13 mouse cellular contexts compared by ENCODE assay signal in genomic region chr2:166675588-166676444, GRCm38 (mm10). TPM values are rescaled to one million over a fixed set of nuclear protein-coding genes. Genes with fewer than 3 reads are reported as not detected.
DNase-seq lines count a peak whose midpoint lies in the region; ATAC-seq lines count a peak whose summit lies in the region.
"Had no signal": no experiment of that assay in that cellular context is flagged by ENCODE, and none has a peak within 500 bp of the region (broad histone marks: within the 10 kb centered on the region; RNA-seq: fewer than 3 reads in every experiment).

No protein-coding gene starts in this region.

- H3K4me1 ChIP-seq in neural tube, embryonic 11.5 days (ENCODE audit: control insufficient read depth, insufficient read depth, low read length), result peaks cover 56% of the 10 kb centered on the region
- H3K4me1 ChIP-seq in forebrain, embryonic 13.5 days, result peaks cover 85% of the 10 kb centered on the region
- H3K4me1 ChIP-seq in intestine, embryonic 15.5 days (replicated peaks), result peaks cover 26% of the 10 kb centered on the region
- H3K4me1 ChIP-seq in stomach, embryonic 15.5 days, result peaks cover 24% of the 10 kb centered on the region
- H3K4me1 ChIP-seq in kidney, embryonic 16.5 days (ENCODE audit: insufficient read depth, low read length), result peaks cover 34% of the 10 kb centered on the region

- no peak overlapping the region for H3K4me2 ChIP-seq in neural tube, embryonic 11.5 days (ENCODE audit: low read depth)
- peak overlapping the region; percentile 30 for H3K4me2 ChIP-seq in forebrain, embryonic 13.5 days
- H3K4me2 ChIP-seq in intestine, embryonic 15.5 days (replicated peaks), result peak overlapping the region; percentile 33; the same call in 1 of the 2 replicates
- H3K4me2 ChIP-seq in stomach, embryonic 15.5 days, result peak overlapping the region; percentile 3; the same call in 1 of the 2 replicates
- no peak overlapping the region for H3K4me2 ChIP-seq in kidney, embryonic 16.5 days (replicated peaks; ENCODE audit: low read depth, low read length)
- H3K4me2 ChIP-seq: lung, embryonic 15.5 days had no signal

- WGBS in neural tube, embryonic 11.5 days, result 47% methylated on average over 14 of the region's 14 CpGs
- WGBS in forebrain, embryonic 13.5 days, result 38% methylated on average over 14 of the region's 14 CpGs
- WGBS in intestine, embryonic 15.5 days, result 45% methylated on average over 14 of the region's 14 CpGs
- 47% methylated on average over 14 of the region's 14 CpGs for WGBS in stomach, embryonic 15.5 days
- WGBS in kidney, embryonic 16.5 days, result 49% methylated on average over 14 of the region's 14 CpGs

- H3K4me3 ChIP-seq in neural tube, embryonic 11.5 days (ENCODE audit: low read depth, low read length), result no peak overlapping the region
- 0 out of 2 replicates have a peak overlapping the region, but pooled peaks have one; percentile 3 for H3K4me3 ChIP-seq in forebrain, embryonic 13.5 days
- no peak overlapping the region for H3K4me3 ChIP-seq in intestine, embryonic 15.5 days (replicated peaks)
- no peak overlapping the region for H3K4me3 ChIP-seq in stomach, embryonic 15.5 days (replicated peaks)
- no peak overlapping the region for H3K4me3 ChIP-seq in kidney, embryonic 16.5 days (ENCODE audit: low read length)
- H3K4me3 ChIP-seq: lung, embryonic 15.5 days had no signal

- H3K27me3 ChIP-seq in neural tube, embryonic 11.5 days (ENCODE audit: control insufficient read depth, insufficient read depth, low read length), result no peaks in the 10 kb centered on the region
- no peaks in the 10 kb centered on the region for H3K27me3 ChIP-seq in forebrain, embryonic 13.5 days
- no peaks in the 10 kb centered on the region for H3K27me3 ChIP-seq in intestine, embryonic 15.5 days (replicated peaks)
- no peaks in the 10 kb centered on the region for H3K27me3 ChIP-seq in stomach, embryonic 15.5 days (replicated peaks)
- H3K27me3 ChIP-seq in kidney, embryonic 16.5 days (ENCODE audit: insufficient read depth, low read length), result no peaks in the 10 kb centered on the region
- H3K27me3 ChIP-seq: lung, embryonic 15.5 days had no signal

- H3K9me3 ChIP-seq in neural tube, embryonic 11.5 days (ENCODE audit: control insufficient read depth, low read length), result no peaks in the 10 kb centered on the region
- no peaks in the 10 kb centered on the region for H3K9me3 ChIP-seq in forebrain, embryonic 13.5 days (replicated peaks)
- H3K9me3 ChIP-seq in intestine, embryonic 15.5 days, result no peaks in the 10 kb centered on the region
- H3K9me3 ChIP-seq in stomach, embryonic 15.5 days, result no peaks in the 10 kb centered on the region
- no peaks in the 10 kb centered on the region for H3K9me3 ChIP-seq in kidney, embryonic 16.5 days (ENCODE audit: low read length)
- H3K9me3 ChIP-seq: heart, embryonic 10.5 days; lung, embryonic 15.5 days had no signal

- no peaks in the 10 kb centered on the region for H3K36me3 ChIP-seq in neural tube, embryonic 11.5 days (ENCODE audit: control insufficient read depth, insufficient read depth, low read length)
- no peaks in the 10 kb centered on the region for H3K36me3 ChIP-seq in forebrain, embryonic 13.5 days (ENCODE audit: poor library complexity, severe bottlenecking)
- no peaks in the 10 kb centered on the region for H3K36me3 ChIP-seq in intestine, embryonic 15.5 days
- no peaks in the 10 kb centered on the region for H3K36me3 ChIP-seq in stomach, embryonic 15.5 days
- no peaks in the 10 kb centered on the region for H3K36me3 ChIP-seq in kidney, embryonic 16.5 days (ENCODE audit: insufficient read depth, low read length)
- H3K36me3 ChIP-seq: heart, embryonic 10.5 days; lung, embryonic 15.5 days had no signal

- no peak for ATAC-seq in neural tube, embryonic 11.5 days (ENCODE audit: insufficient read depth, low FRiP score, low TSS enrichment)
- 0 out of 2 replicates have a peak, but pooled peaks have one; percentile 10 for ATAC-seq in forebrain, embryonic 13.5 days
- peak; percentile 66 for ATAC-seq in intestine, embryonic 15.5 days
- ATAC-seq in stomach, embryonic 15.5 days (ENCODE audit: insufficient read depth, low FRiP score, low read depth), result peak; percentile 23; the same call in 1 of the 2 replicates
- no peak for ATAC-seq in kidney, embryonic 16.5 days (ENCODE audit: low FRiP score, low TSS enrichment)

- 0 out of 2 replicates have a peak overlapping the region, but pooled peaks have one; percentile 14 for H3K27ac ChIP-seq in neural tube, embryonic 11.5 days (ENCODE audit: low read depth, low read length)
- H3K27ac ChIP-seq in forebrain, embryonic 13.5 days, result peak overlapping the region; percentile 68
- H3K27ac ChIP-seq in intestine, embryonic 15.5 days, result no peak overlapping the region
- H3K27ac ChIP-seq in stomach, embryonic 15.5 days, result no peak overlapping the region
- H3K27ac ChIP-seq in kidney, embryonic 16.5 days (ENCODE audit: low read length), result no peak overlapping the region
- H3K27ac ChIP-seq: lung, embryonic 15.5 days had no signal

- H3K9ac ChIP-seq in neural tube, embryonic 11.5 days (ENCODE audit: low read length), result no peak overlapping the region
- peak overlapping the region; percentile 28; the same call in 1 of the 2 replicates for H3K9ac ChIP-seq in forebrain, embryonic 13.5 days
- no peak overlapping the region for H3K9ac ChIP-seq in intestine, embryonic 15.5 days
- H3K9ac ChIP-seq in stomach, embryonic 15.5 days, result no peak overlapping the region
- no peak overlapping the region for H3K9ac ChIP-seq in kidney, embryonic 16.5 days (replicated peaks; ENCODE audit: low read length)
- H3K9ac ChIP-seq: lung, embryonic 15.5 days had no signal

- DNase-seq in neural tube, embryonic 11.5 days (ENCODE audit: low spot score), result no peak
- no peak for DNase-seq in neural tube, embryonic 10.5 days (ENCODE audit: extremely low spot score, low spot score)
- DNase-seq in spleen, postnatal 14 days (ENCODE audit: low spot score in 2 of 2), result no peak
- DNase-seq in cerebellum, adult 18-20 months, result no peak
- DNase-seq: adrenal gland, postnatal 10 days; cerebellum, adult 9-10 months; kidney, adult 18-20 months had no signal

RNA-seq across cellular contexts. Expression of gene Prex1, which starts 37.8 kb away (rescaled TPM):
- polyA plus RNA-seq in neural tube, embryonic 11.5 days (2014; fragmentation: Nextera tagmentation; extraction: Ambion mirVana), result 28.9 and 31.9 TPM in 2 replicates
- 28.6 and 32.7 TPM in 2 replicates for polyA plus RNA-seq in forebrain, embryonic 13.5 days (2015; fragmentation: Nextera tagmentation; extraction: Ambion mirVana)
- polyA plus RNA-seq in intestine, embryonic 15.5 days (2015; fragmentation: Nextera tagmentation; extraction: Ambion mirVana), result 9.6 and 10.6 TPM in 2 replicates
- 11.6 and 12.4 TPM in 2 replicates for polyA plus RNA-seq in stomach, embryonic 15.5 days (2015; fragmentation: Nextera tagmentation; extraction: Ambion mirVana)
- 15.7 and 17.8 TPM in 2 replicates for polyA plus RNA-seq in kidney, embryonic 16.5 days (2015; fragmentation: Nextera tagmentation; extraction: Ambion mirVana)

Comparison
In these comparisons a context has a peak if more than half of its experiments do, and no peak if none do; other contexts are left out.
1. ATAC-seq: peak in forebrain, embryonic 13.5 days (single experiment), intestine, embryonic 15.5 days (single experiment) and stomach, embryonic 15.5 days (single experiment); none in neural tube, embryonic 11.5 days (single experiment) and kidney, embryonic 16.5 days (single experiment).
2. H3K27ac ChIP-seq: peak in neural tube, embryonic 11.5 days (single experiment) and forebrain, embryonic 13.5 days (single experiment); none in intestine, embryonic 15.5 days (single experiment), stomach, embryonic 15.5 days (single experiment) and kidney, embryonic 16.5 days (single experiment).
3. H3K4me2 ChIP-seq: peak in forebrain, embryonic 13.5 days (single experiment), intestine, embryonic 15.5 days (single experiment) and stomach, embryonic 15.5 days (single experiment); none in neural tube, embryonic 11.5 days (single experiment) and kidney, embryonic 16.5 days (single experiment).